10 mouse cellular contexts compared by ENCODE assay signal in the genomic region with DNA sequence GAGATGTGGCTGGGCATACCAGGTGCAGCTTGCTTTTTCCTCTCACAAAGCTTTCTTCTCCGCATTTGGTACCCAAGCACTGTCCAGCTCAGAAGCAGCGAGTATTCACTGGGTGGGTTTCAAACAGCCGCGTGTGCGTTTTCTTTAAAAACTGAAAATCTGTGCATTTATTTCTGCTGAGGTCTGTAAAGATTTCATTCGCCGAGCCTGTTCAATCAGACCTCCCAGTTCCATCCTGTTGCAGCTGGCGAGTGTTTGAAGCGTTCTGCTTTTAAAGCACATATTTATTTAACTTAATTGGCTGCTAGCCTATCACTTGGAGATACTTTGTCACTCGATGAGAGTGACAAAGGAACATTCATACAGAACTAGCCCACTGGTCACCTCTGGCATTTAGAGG.
"Had no signal": no experiment of that assay in that cellular context is flagged by ENCODE, and none has a peak within 500 bp of the region (broad histone marks: within the 10 kb centered on the region; RNA-seq: fewer than 3 reads in every experiment).

No protein-coding gene starts in this region.

- H3K9ac ChIP-seq: limb, embryonic 15.5 days; liver, embryonic 12.5 days; lung, embryonic 15.5 days; neural tube, embryonic 12.5 days had no signal

- DNase-seq: kidney, adult 2 months; kidney, postnatal 25 days; thymus, postnatal 4 days had no signal

- H3K4me2 ChIP-seq: limb, embryonic 15.5 days; liver, embryonic 12.5 days; lung, embryonic 15.5 days; midbrain, embryonic 11.5 days; neural tube, embryonic 12.5 days had no signal

- H3K9me3 ChIP-seq: limb, embryonic 15.5 days; liver, embryonic 12.5 days; lung, embryonic 15.5 days; neural tube, embryonic 12.5 days had no signal

- H3K27ac ChIP-seq: left cerebral cortex, adult 2 months; limb, embryonic 15.5 days; liver, embryonic 12.5 days; lung, embryonic 15.5 days; neural tube, embryonic 12.5 days had no signal

- H3K4me3 ChIP-seq: left cerebral cortex, adult 2 months; limb, embryonic 15.5 days; liver, embryonic 12.5 days; lung, embryonic 15.5 days; neural tube, embryonic 12.5 days had no signal

- ATAC-seq: liver, embryonic 12.5 days; midbrain, embryonic 16.5 days had no signal

- H3K27me3 ChIP-seq: limb, embryonic 15.5 days; liver, embryonic 12.5 days; lung, embryonic 15.5 days; neural tube, embryonic 12.5 days had no signal

- H3K36me3 ChIP-seq: limb, embryonic 15.5 days; liver, embryonic 12.5 days; lung, embryonic 15.5 days; neural tube, embryonic 12.5 days had no signal
